Mouse (Mus musculus): ENCODE results near the gene Hhipl1. TPM values are rescaled to one million over a fixed set of nuclear protein-coding genes. Genes with fewer than 3 reads are reported as not detected.

Gene Hhipl1
- total RNA-seq (2014; rRNA removed): 3.9 and 5.2 TPM in 2 replicates
- polyA plus RNA-seq (2015; fragmentation: Nextera tagmentation; extraction: Ambion mirVana): 1.1 and 1.5 TPM in 2 replicates

GRCm38 (mm10) chr12:108305812-108306794 lies at the start of gene Hhipl1:
Gene Hhipl1, plus strand, starts transcription at chr12:108306270.
- TF ChIP-seq CTCF (IDR thresholded peaks at IDR 0.05; ENCODE audit: low read depth): no peak
- DNase-seq (peak; percentile 55), ATAC-seq (peak; percentile 67)
- Histone ChIP-seq H3K9ac (peak within 1 kb of the TSS; percentile 70), H3K4me2 (ENCODE audit: low read depth) (peak within 1 kb of the TSS; percentile 99), H3K4me3 (ENCODE audit: low read depth, low read length) (peak within 1 kb of the TSS; percentile 58), H3K27me3 (ENCODE audit: insufficient read depth, low read length) (no peaks in the 10 kb centered on the region), H3K9me3 (ENCODE audit: low read length) (no peaks in the 10 kb centered on the region), H3K27ac (ENCODE audit: low read depth, low read length) (no peak within 1 kb of the TSS), H3K36me3 (ENCODE audit: insufficient read depth) (no peaks in the 10 kb centered on the region), H3K4me1 (ENCODE audit: insufficient read depth) (0 out of 2 replicates have a peak, but pooled peaks cover 6% of the 10 kb centered on the region)
- 5% methylated on average over 60 of the region's 67 CpGs for WGBS

- peaks cover 3% of the 10 kb centered on the region; the same call in 1 of the 2 replicates for H3K4me1 ChIP-seq (ENCODE audit: insufficient read depth)
- no peak for TF ChIP-seq CTCF (IDR thresholded peaks at IDR 0.05; ENCODE audit: low read depth)
- 36% methylated on average over 10 of the region's 10 CpGs for WGBS
- no peaks in the 10 kb centered on the region for H3K36me3 ChIP-seq (ENCODE audit: insufficient read depth)
- no peak overlapping the region for H3K4me3 ChIP-seq (ENCODE audit: low read depth, low read length)
- H3K27me3 ChIP-seq (ENCODE audit: insufficient read depth, low read length): no peaks in the 10 kb centered on the region
- DNase-seq: no peak
- H3K9me3 ChIP-seq (ENCODE audit: low read length): no peaks in the 10 kb centered on the region
- ATAC-seq: no peak
- H3K4me2 ChIP-seq (ENCODE audit: low read depth): no peak overlapping the region
- H3K27ac ChIP-seq (ENCODE audit: low read depth, low read length): no peak overlapping the region
- H3K9ac ChIP-seq: no peak overlapping the region
These were observed 49.3 kb upstream of the Hhipl1 start for GRCm38 (mm10) chr12:108256734-108257133.

- TF ChIP-seq CTCF (IDR thresholded peaks at IDR 0.05; ENCODE audit: low read depth): no peak
- peaks cover 6% of the 10 kb centered on the region; the same call in 1 of the 2 replicates for H3K4me1 ChIP-seq (ENCODE audit: insufficient read depth)
- H3K4me2 ChIP-seq (ENCODE audit: low read depth): no peak overlapping the region
- WGBS: 77% methylated on average over 24 of the region's 24 CpGs
- H3K36me3 ChIP-seq (ENCODE audit: insufficient read depth): no peaks in the 10 kb centered on the region
- no peaks in the 10 kb centered on the region for H3K9me3 ChIP-seq (ENCODE audit: low read length)
- no peak overlapping the region for H3K4me3 ChIP-seq (ENCODE audit: low read depth, low read length)
- no peaks in the 10 kb centered on the region for H3K27me3 ChIP-seq (ENCODE audit: insufficient read depth, low read length)
- DNase-seq (no peak), ATAC-seq (peak; percentile 56; the same call in 1 of the 2 replicates)
- H3K27ac ChIP-seq (ENCODE audit: low read depth, low read length): no peak overlapping the region
- H3K9ac ChIP-seq: no peak overlapping the region
These were observed 46.6 kb upstream of the Hhipl1 start for GRCm38 (mm10) chr12:108259322-108260049.

GRCm38 (mm10) chr12:108260950-108261349 lies 45.1 kb upstream of the Hhipl1 start:
- Histone ChIP-seq H3K4me3 (ENCODE audit: low read depth, low read length) (no peak overlapping the region), H3K4me2 (ENCODE audit: low read depth) (no peak overlapping the region), H3K36me3 (ENCODE audit: insufficient read depth) (no peaks in the 10 kb centered on the region), H3K9me3 (ENCODE audit: low read length) (no peaks in the 10 kb centered on the region), H3K9ac (no peak overlapping the region), H3K27me3 (ENCODE audit: insufficient read depth, low read length) (no peaks in the 10 kb centered on the region), H3K4me1 (ENCODE audit: insufficient read depth) (peaks cover 12% of the 10 kb centered on the region), H3K27ac (ENCODE audit: low read depth, low read length) (no peak overlapping the region)
- ATAC-seq: no peak
- WGBS: 87% methylated on average over 12 of the region's 12 CpGs
- TF ChIP-seq CTCF (IDR thresholded peaks at IDR 0.05; ENCODE audit: low read depth): no peak
- DNase-seq: no peak

- Histone ChIP-seq H3K4me3 (ENCODE audit: low read depth, low read length) (no peak overlapping the region), H3K9me3 (ENCODE audit: low read length) (no peaks in the 10 kb centered on the region), H3K9ac (peak overlapping the region; percentile 55; the same call in 1 of the 2 replicates), H3K4me1 (ENCODE audit: insufficient read depth) (peaks cover 23% of the 10 kb centered on the region), H3K4me2 (ENCODE audit: low read depth) (no peak overlapping the region), H3K27me3 (ENCODE audit: insufficient read depth, low read length) (no peaks in the 10 kb centered on the region), H3K36me3 (ENCODE audit: insufficient read depth) (no peaks in the 10 kb centered on the region), H3K27ac (ENCODE audit: low read depth, low read length) (no peak overlapping the region)
- ATAC-seq: no peak
- 75% methylated on average over 7 of the region's 7 CpGs for WGBS
- DNase-seq: no peak
- TF ChIP-seq CTCF (IDR thresholded peaks at IDR 0.05; ENCODE audit: low read depth): no peak
These were observed 41.2 kb upstream of the Hhipl1 start for GRCm38 (mm10) chr12:108264918-108265317.

GRCm38 (mm10) chr12:108265831-108266619 lies 40.0 kb upstream of the Hhipl1 start:
- DNase-seq (peak; percentile 79), ATAC-seq (peak; percentile 86)
- Histone ChIP-seq H3K4me3 (ENCODE audit: low read depth, low read length) (peak overlapping the region; percentile 21; the same call in 1 of the 2 replicates), H3K27ac (ENCODE audit: low read depth, low read length) (peak overlapping the region; percentile 51), H3K9me3 (ENCODE audit: low read length) (no peaks in the 10 kb centered on the region), H3K9ac (peak overlapping the region; percentile 55), H3K27me3 (ENCODE audit: insufficient read depth, low read length) (no peaks in the 10 kb centered on the region), H3K4me1 (ENCODE audit: insufficient read depth) (peaks cover 29% of the 10 kb centered on the region), H3K36me3 (ENCODE audit: insufficient read depth) (no peaks in the 10 kb centered on the region), H3K4me2 (ENCODE audit: low read depth) (peak overlapping the region; percentile 48)
- no peak for TF ChIP-seq CTCF (IDR thresholded peaks at IDR 0.05; ENCODE audit: low read depth)
- WGBS: 8% methylated on average over 27 of the region's 27 CpGs
